Mouse (Mus musculus): ENCODE measurements around the gene Enthd1. TPM values are rescaled to one million over a fixed set of nuclear protein-coding genes. Genes with fewer than 3 reads are reported as not detected.
"Not testable (repeated sequence)": the region's sequence is repeated elsewhere in the genome, so short reads cannot be mapped to it uniquely, and the experiment has no call there.

Gene Enthd1
- polyA plus RNA-seq, 1 experiment from 2014 or later, result not detected

DNA sequence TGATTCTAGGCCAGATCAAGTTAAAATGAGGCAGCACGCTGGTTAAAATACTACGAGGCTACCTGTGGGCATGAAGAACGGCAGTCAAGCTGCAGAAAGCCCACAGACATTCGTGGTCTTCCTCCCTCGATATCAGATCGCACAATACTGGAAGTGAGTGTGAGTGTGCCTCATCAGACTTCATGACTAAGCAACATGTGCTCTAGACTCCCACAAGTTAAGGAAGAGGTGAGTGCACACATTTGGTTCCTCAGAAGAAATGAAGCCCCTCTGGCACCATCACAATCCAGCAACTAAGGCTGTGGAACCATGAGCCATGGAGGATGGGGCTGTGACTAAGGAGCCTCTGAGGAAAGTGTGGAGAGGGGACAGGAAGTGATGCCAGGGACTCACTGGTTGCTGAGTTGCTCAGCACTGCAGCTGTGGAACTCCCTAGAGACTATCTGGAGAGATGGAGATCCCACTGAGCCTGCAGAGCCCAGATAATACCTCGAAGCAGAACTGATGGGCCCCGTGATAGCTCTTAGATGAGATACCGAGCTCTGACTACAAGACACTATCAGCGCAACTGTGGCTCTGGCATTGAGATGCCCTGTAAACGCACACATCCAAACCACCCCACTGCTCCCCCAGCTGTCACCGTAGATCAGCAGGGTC lies 46.3 kb downstream of the Enthd1 start:
- H3K9ac ChIP-seq (replicated peaks; ENCODE audit: low read depth, low read length), result no peak overlapping the region
- peaks cover 13% of the 10 kb centered on the region for H3K4me1 ChIP-seq (ENCODE audit: control insufficient read depth, insufficient read depth, low read length)
- H3K27ac ChIP-seq (ENCODE audit: low read length), result no peak overlapping the region
- no peaks in the 10 kb centered on the region for H3K27me3 ChIP-seq (ENCODE audit: control insufficient read depth, insufficient read depth, low read length)
- H3K4me2 ChIP-seq (replicated peaks; ENCODE audit: low read depth, low read length), result no peak overlapping the region
- 82% methylated on average over 12 of the region's 12 CpGs for WGBS
- no peak for ATAC-seq (ENCODE audit: insufficient number of reproducible peaks, insufficient read depth, low FRiP score, low read depth)
- H3K4me3 ChIP-seq (ENCODE audit: low read depth, low read length), result no peak overlapping the region
- H3K9me3 ChIP-seq (ENCODE audit: control insufficient read depth, low read depth, low read length), result no peaks in the 10 kb centered on the region
- H3K36me3 ChIP-seq (ENCODE audit: control insufficient read depth, insufficient read depth, low read length), result no peaks in the 10 kb centered on the region

DNA sequence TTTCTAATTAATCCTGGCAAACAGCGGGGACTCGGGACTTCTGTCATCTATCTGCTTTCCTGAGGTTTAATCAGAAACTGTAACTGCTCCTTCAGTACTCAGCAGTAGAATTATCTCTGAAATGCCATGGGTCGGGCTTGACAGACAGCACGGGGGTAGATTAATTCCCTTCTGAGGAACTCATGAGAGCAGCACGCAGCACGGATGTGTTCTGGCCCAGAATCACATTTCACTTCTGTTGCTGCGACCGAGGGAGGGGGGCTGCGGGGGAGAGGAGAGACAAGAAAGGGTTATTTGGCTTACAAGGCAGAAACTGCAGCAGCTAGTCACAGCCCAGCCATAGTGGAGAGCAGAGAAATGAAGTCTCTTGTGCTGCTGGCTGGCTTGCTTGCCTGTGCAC lies 47.0 kb downstream of the Enthd1 start:
- ATAC-seq (ENCODE audit: insufficient number of reproducible peaks, insufficient read depth, low FRiP score, low read depth), result no peak
- H3K4me3 ChIP-seq (ENCODE audit: low read depth, low read length), result no peak overlapping the region
- no peaks in the 10 kb centered on the region for H3K36me3 ChIP-seq (ENCODE audit: control insufficient read depth, insufficient read depth, low read length)
- H3K4me1 ChIP-seq (ENCODE audit: control insufficient read depth, insufficient read depth, low read length), result peaks cover 13% of the 10 kb centered on the region
- H3K27me3 ChIP-seq (ENCODE audit: control insufficient read depth, insufficient read depth, low read length), result no peaks in the 10 kb centered on the region
- H3K9me3 ChIP-seq (ENCODE audit: control insufficient read depth, low read depth, low read length), result no peaks in the 10 kb centered on the region
- H3K27ac ChIP-seq (ENCODE audit: low read length), result no peak overlapping the region
- 18% methylated on average over 9 of the region's 9 CpGs for WGBS
- no peak overlapping the region for H3K4me2 ChIP-seq (replicated peaks; ENCODE audit: low read depth, low read length)
- H3K9ac ChIP-seq (replicated peaks; ENCODE audit: low read depth, low read length), result no peak overlapping the region

DNA sequence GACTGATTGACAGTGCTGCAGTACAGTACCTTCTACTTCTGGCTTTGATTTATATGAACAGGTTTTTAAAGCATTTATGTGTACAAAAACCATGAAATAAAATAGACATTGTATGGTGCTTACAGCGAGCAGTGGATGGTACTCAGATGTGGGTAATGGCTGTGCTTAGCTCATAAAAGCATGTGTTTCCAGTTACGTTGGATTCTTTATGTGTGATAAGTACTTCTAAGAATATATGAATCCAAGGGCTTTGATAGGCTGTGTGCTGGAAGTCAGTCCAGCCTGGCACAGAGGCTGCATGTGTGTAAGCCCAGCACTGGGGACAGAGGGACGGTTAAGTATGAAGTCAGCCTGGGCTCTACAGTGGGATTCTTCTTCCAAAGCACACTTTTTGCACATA lies 48.4 kb downstream of the Enthd1 start:
- H3K36me3 ChIP-seq (ENCODE audit: control insufficient read depth, insufficient read depth, low read length), result no peaks in the 10 kb centered on the region
- 75% methylated on average over 3 of the region's 3 CpGs for whole genome bisulfite sequencing
- ATAC-seq (ENCODE audit: insufficient number of reproducible peaks, insufficient read depth, low FRiP score, low read depth), result no peak
- no peak overlapping the region for H3K9ac ChIP-seq (replicated peaks; ENCODE audit: low read depth, low read length)
- no peaks in the 10 kb centered on the region for H3K9me3 ChIP-seq (ENCODE audit: control insufficient read depth, low read depth, low read length)
- H3K27ac ChIP-seq (ENCODE audit: low read length), result no peak overlapping the region
- H3K4me1 ChIP-seq (ENCODE audit: control insufficient read depth, insufficient read depth, low read length), result peaks cover 7% of the 10 kb centered on the region
- no peak overlapping the region for H3K4me2 ChIP-seq (replicated peaks; ENCODE audit: low read depth, low read length)
- H3K4me3 ChIP-seq (ENCODE audit: low read depth, low read length), result no peak overlapping the region
- no peaks in the 10 kb centered on the region for H3K27me3 ChIP-seq (ENCODE audit: control insufficient read depth, insufficient read depth, low read length)

- no peak for ATAC-seq (ENCODE audit: insufficient number of reproducible peaks, insufficient read depth, low FRiP score, low read depth)
- H3K27ac ChIP-seq (ENCODE audit: low read length), result no peak overlapping the region
- H3K27me3 ChIP-seq (ENCODE audit: control insufficient read depth, insufficient read depth, low read length), result no peaks in the 10 kb centered on the region
- H3K9ac ChIP-seq (replicated peaks; ENCODE audit: low read depth, low read length), result no peak overlapping the region
- H3K9me3 ChIP-seq (ENCODE audit: control insufficient read depth, low read depth, low read length), result no peaks in the 10 kb centered on the region
- no peaks in the 10 kb centered on the region for H3K4me1 ChIP-seq (ENCODE audit: control insufficient read depth, insufficient read depth, low read length)
- H3K4me2 ChIP-seq (replicated peaks; ENCODE audit: low read depth, low read length), result no peak overlapping the region
- H3K36me3 ChIP-seq (ENCODE audit: control insufficient read depth, insufficient read depth, low read length), result no peaks in the 10 kb centered on the region
- WGBS, result 22% methylated on average over 4 of the region's 4 CpGs
- H3K4me3 ChIP-seq (ENCODE audit: low read depth, low read length), result no peak overlapping the region
Observed at GRCm38 (mm10) chr15:80505086-80505485, 59.9 kb downstream of the Enthd1 start.

GRCm38 (mm10) chr15:80503155-80503554 lies 61.8 kb downstream of the Enthd1 start:
- ATAC-seq (ENCODE audit: insufficient number of reproducible peaks, insufficient read depth, low FRiP score, low read depth); H3K4me1 ChIP-seq (ENCODE audit: control insufficient read depth, insufficient read depth, low read length); H3K27ac ChIP-seq (ENCODE audit: low read length); H3K4me3 ChIP-seq (ENCODE audit: low read depth, low read length); H3K9ac ChIP-seq (replicated peaks; ENCODE audit: low read depth, low read length); H3K36me3 ChIP-seq (ENCODE audit: control insufficient read depth, insufficient read depth, low read length); H3K9me3 ChIP-seq (ENCODE audit: control insufficient read depth, low read depth, low read length); H3K27me3 ChIP-seq (ENCODE audit: control insufficient read depth, insufficient read depth, low read length); H3K4me2 ChIP-seq (replicated peaks; ENCODE audit: low read depth, low read length): not testable (repeated sequence)
- WGBS, result 88% methylated on average over 4 of the region's 4 CpGs

- Histone ChIP-seq H3K27me3 (ENCODE audit: control insufficient read depth, insufficient read depth, low read length) (no peaks in the 10 kb centered on the region), H3K36me3 (ENCODE audit: control insufficient read depth, insufficient read depth, low read length) (no peaks in the 10 kb centered on the region), H3K4me1 (ENCODE audit: control insufficient read depth, insufficient read depth, low read length) (no peaks in the 10 kb centered on the region), H3K4me2 (replicated peaks; ENCODE audit: low read depth, low read length) (no peak overlapping the region), H3K9me3 (ENCODE audit: control insufficient read depth, low read depth, low read length) (no peaks in the 10 kb centered on the region), H3K4me3 (ENCODE audit: low read depth, low read length) (no peak overlapping the region), H3K9ac (replicated peaks; ENCODE audit: low read depth, low read length) (no peak overlapping the region), H3K27ac (ENCODE audit: low read length) (no peak overlapping the region)
- WGBS, result 87% methylated on average over 2 of the region's 2 CpGs
- no peak for ATAC-seq (ENCODE audit: insufficient number of reproducible peaks, insufficient read depth, low FRiP score, low read depth)
Observed at GRCm38 (mm10) chr15:80502741-80503140, 62.2 kb downstream of the Enthd1 start.

DNA sequence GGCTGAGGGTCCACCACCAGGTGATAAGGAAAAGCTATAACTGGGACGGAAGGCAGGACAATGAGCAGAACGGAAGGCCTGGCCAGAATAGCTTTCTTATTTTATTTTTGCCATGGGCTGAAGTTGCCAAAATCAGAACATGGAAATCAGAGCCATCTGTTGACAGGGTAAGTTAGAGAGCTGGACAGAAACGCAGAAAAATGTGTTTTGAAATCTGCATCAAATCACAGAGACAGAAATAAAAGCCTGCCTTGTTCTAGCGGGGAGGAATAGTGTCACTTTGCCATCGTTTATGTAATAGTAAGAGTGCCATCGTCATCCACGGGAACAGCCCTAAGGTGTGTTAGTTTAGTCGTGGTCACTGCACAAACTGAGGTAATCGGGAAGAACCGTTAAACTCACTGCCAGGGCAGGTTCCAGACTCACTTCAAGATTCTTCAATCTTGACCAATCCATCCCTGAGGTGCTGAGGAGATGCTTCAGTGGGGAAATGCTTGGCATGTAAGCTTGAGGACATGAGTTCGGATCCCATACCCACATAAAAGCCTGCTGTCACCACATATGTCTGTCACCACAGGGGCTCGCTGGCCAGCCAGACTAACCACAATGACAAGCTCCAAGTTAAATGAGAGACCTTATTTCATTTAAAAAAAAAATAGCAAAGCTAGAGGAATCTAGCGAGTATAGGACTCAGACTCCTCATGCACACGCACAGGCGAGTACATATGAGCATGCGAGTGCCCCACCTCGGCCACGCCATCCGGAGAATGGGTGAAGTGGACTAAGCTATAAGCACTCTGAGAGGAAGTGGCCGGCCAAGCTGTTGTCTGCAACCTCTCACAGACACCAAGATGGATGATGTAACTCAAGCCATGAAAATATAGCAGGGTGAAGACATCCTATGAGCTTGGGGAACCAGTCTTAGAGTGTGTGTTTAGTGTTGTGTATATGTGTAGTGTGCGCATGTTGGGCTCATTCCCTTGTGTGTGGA lies 63.6 kb downstream of the Enthd1 start:
- 81% methylated on average over 21 of the region's 21 CpGs for WGBS
- Histone ChIP-seq H3K4me2 (replicated peaks; ENCODE audit: low read depth, low read length) (no peak overlapping the region), H3K9ac (replicated peaks; ENCODE audit: low read depth, low read length) (no peak overlapping the region)

GRCm38 (mm10) chr15:80500426-80500825 lies 64.5 kb downstream of the Enthd1 start:
- Histone ChIP-seq H3K4me2 (replicated peaks; ENCODE audit: low read depth, low read length) (no peak overlapping the region), H3K27me3 (ENCODE audit: control insufficient read depth, insufficient read depth, low read length) (no peaks in the 10 kb centered on the region), H3K4me3 (ENCODE audit: low read depth, low read length) (no peak overlapping the region), H3K9me3 (ENCODE audit: control insufficient read depth, low read depth, low read length) (no peaks in the 10 kb centered on the region), H3K36me3 (ENCODE audit: control insufficient read depth, insufficient read depth, low read length) (no peaks in the 10 kb centered on the region), H3K9ac (replicated peaks; ENCODE audit: low read depth, low read length) (no peak overlapping the region), H3K4me1 (ENCODE audit: control insufficient read depth, insufficient read depth, low read length) (no peaks in the 10 kb centered on the region), H3K27ac (ENCODE audit: low read length) (no peak overlapping the region)
- WGBS, result 82% methylated on average over 10 of the region's 10 CpGs
- no peak for ATAC-seq (ENCODE audit: insufficient number of reproducible peaks, insufficient read depth, low FRiP score, low read depth)

More for the DNA sequence above, 63.6 kb downstream of the Enthd1 start:
- no peak overlapping the region for H3K27ac ChIP-seq (ENCODE audit: low read length)
- H3K9me3 ChIP-seq (ENCODE audit: control insufficient read depth, low read depth, low read length), result no peaks in the 10 kb centered on the region
- H3K4me1 ChIP-seq (ENCODE audit: control insufficient read depth, insufficient read depth, low read length), result no peaks in the 10 kb centered on the region
- ATAC-seq (ENCODE audit: insufficient number of reproducible peaks, insufficient read depth, low FRiP score, low read depth), result no peak
- no peaks in the 10 kb centered on the region for H3K27me3 ChIP-seq (ENCODE audit: control insufficient read depth, insufficient read depth, low read length)
- H3K4me3 ChIP-seq (ENCODE audit: low read depth, low read length), result no peak overlapping the region
- H3K36me3 ChIP-seq (ENCODE audit: control insufficient read depth, insufficient read depth, low read length), result no peaks in the 10 kb centered on the region
